Mouse (Mus musculus): ENCODE measurements around the gene Il27ra. TPM values are rescaled to one million over a fixed set of nuclear protein-coding genes. Genes with fewer than 3 reads are reported as not detected.
A peak's percentile ranks its signal among the peaks of the same experiment; 100 is the strongest.

Il27ra gene
- polyA plus RNA-seq, 1 experiment from 2014 or later: 0.30 TPM

DNA sequence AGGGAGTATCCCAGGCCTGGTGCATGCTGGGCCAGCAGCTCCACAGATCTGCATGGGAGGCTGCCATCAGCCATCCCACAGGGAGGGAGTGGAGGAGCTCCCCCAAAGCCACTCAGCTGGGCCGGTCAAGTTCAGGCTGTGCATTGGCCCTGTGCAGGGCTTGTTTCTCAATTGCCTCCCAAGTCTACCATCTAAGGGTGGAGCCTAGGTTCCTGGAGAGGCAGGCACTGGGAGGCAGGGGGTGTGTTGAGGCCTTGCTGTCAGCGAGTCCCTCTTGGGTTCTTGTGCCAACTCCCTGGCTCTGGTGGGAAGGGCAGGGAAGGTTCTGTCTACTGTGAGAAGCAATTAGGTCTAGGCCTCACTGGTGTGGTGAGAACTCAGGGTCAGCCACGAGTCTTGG is 29.5 kb upstream of the Il27ra start:
- Histone ChIP-seq H3K4me1 (replicated peaks) (peaks cover 75% of the 10 kb centered on the region), H3K27me3 (ENCODE audit: insufficient read depth, poor library complexity, severe bottlenecking) (no peaks in the 10 kb centered on the region)
- WGBS: 81% methylated on average over 3 of the region's 3 CpGs

DNA sequence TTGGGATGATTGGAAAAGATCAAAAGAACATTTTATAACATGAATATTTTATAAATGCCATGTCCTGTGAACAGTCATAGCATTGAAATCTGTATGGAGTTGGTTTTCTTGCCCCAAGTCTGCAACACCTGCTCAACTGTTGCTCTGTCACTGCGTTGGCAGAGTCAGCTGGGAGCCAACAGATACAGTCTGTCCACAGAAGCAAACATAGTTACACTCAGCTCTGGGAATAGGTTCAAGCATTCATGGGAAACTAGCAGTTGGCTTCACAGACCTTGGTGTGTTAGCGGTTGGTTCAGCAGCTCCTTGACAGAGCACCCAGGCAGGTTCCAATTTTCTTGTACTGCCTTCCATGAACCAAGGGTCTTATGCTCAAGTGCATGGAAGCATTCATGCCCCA is 28.3 kb upstream of the Il27ra start:
- Histone ChIP-seq H3K27ac (no peak overlapping the region), H3K27me3 (ENCODE audit: insufficient read depth, poor library complexity, severe bottlenecking) (no peaks in the 10 kb centered on the region), H3K36me3 (peaks cover 26% of the 10 kb centered on the region), H3K4me3 (no peak overlapping the region), H3K4me1 (replicated peaks) (peaks cover 75% of the 10 kb centered on the region), H3K9me3 (no peaks in the 10 kb centered on the region)
- DNase-seq (ENCODE audit: low spot score): no peak
- 94% methylated on average over 2 of the region's 2 CpGs for WGBS

More for the DNA sequence above, 29.5 kb upstream of the Il27ra start:
- no peak overlapping the region for H3K4me3 ChIP-seq
- no peak overlapping the region for H3K27ac ChIP-seq
- no peak for DNase-seq (ENCODE audit: low spot score)
- H3K9me3 ChIP-seq: no peaks in the 10 kb centered on the region
- H3K36me3 ChIP-seq: peaks cover 38% of the 10 kb centered on the region

DNA sequence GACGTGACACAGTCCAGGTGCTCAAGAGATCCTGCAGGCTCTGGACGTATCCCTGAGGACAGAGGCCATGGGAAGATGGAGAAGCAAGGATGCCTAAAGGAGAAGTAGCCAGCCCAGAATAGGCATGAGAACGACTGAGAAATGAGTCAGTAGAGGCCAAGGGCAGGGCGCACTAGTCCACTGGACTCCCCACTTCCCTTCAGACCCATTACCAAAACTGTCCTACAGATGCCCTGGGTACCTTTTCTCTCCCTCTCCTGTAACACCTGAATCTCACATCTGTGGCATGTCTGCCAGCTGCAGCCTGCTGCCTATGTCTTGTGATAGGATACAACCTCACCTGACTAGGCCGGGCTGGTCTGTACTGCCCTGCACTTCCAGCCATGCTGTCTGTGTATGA is 27.9 kb upstream of the Il27ra start:
- DNase-seq (ENCODE audit: low spot score): no peak
- Histone ChIP-seq H3K27me3 (ENCODE audit: insufficient read depth, poor library complexity, severe bottlenecking) (no peaks in the 10 kb centered on the region), H3K4me1 (replicated peaks) (peaks cover 78% of the 10 kb centered on the region), H3K4me3 (no peak overlapping the region), H3K27ac (no peak overlapping the region; the same call in 1 of the 2 replicates), H3K36me3 (peaks cover 21% of the 10 kb centered on the region), H3K9me3 (no peaks in the 10 kb centered on the region)
- 91% methylated on average over 5 of the region's 5 CpGs for WGBS

DNA sequence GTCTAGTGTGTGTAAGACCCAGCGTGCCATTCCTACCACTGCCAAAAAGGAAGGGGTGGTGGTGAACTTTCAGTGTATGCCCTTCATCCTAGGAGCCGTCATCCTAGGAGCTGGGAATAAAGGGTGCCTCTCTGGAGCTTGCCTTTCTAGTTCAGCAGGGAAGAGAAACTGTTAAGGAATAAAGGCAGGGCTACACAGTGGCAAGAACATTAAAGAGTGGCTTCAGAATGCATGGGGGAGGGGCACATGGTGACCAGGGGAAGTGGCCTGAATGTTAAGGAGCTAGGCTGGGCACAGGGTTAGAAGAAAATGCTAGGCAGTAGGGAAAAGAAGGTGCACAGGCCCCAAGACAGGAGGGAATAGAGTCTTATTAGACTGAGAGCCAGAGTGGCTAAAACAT is 27.4 kb upstream of the Il27ra start:
- peaks cover 75% of the 10 kb centered on the region for H3K4me1 ChIP-seq (replicated peaks)
- H3K27me3 ChIP-seq (ENCODE audit: insufficient read depth, poor library complexity, severe bottlenecking): no peaks in the 10 kb centered on the region
- DNase-seq (ENCODE audit: low spot score): no peak
- peak overlapping the region; percentile 35 for H3K27ac ChIP-seq
- H3K9me3 ChIP-seq: no peaks in the 10 kb centered on the region
- H3K4me3 ChIP-seq: no peak overlapping the region
- H3K36me3 ChIP-seq: peaks cover 16% of the 10 kb centered on the region
- 76% methylated on average over 2 of the region's 2 CpGs for WGBS

DNA sequence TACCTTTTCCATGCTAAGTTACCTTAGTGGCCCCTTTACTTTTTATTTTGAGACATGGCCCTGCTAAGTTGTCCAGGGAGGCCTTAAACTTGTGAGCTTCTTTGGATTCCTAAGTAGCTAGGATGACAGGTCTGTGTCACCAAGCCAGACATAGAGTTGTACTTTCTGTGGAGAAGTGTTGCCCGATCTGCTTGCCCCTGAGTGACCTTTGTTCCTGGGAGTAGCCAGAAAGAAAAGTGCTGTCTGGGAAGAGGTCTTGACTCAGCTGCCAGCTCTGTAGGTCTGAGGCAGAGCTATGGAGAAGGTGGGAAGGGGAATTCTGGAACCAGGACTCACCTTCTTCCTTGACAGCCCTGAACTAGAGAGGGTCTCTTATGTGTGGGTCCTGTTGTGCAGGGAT is 26.8 kb upstream of the Il27ra start:
- no peak for DNase-seq (ENCODE audit: low spot score)
- Histone ChIP-seq H3K4me1 (replicated peaks) (peaks cover 70% of the 10 kb centered on the region), H3K9me3 (no peaks in the 10 kb centered on the region), H3K36me3 (peaks cover 11% of the 10 kb centered on the region), H3K4me3 (no peak overlapping the region), H3K27me3 (ENCODE audit: insufficient read depth, poor library complexity, severe bottlenecking) (no peaks in the 10 kb centered on the region), H3K27ac (no peak overlapping the region)
- WGBS: 48% methylated on average over 1 of the region's 1 CpGs

DNA sequence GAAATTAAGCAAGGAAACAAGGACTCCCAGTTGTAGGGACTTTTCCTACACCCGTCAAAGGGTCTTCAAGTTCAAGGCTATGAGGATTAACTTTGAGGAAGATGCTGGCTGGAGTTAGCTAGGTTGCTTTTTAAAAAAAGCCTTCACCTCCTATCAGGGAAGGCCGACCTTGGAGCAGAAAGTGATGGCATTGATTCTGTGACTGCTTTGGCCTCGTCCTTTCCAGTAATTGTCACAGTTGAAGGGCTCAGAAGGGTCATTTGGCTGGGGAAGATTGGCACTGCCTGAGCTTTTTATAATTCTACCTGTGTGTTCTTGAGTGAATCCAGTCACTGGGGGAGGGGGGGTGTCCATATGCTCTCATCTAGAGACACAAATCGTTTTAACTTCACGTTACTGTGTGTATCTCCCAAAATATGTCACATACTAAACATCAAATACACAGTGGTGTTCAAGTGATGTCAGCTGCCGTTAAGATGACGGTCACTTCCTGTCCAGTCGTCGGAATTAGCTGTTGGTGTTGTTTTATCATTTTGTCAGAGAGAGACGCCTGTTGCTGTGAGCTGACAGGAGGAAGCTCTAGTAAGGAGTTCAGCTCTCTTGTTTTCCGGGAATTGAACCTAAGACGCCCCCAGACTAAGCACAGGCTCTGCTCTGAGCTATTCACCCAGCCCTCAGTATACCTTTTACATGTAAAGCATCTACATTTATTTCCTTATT is 26.1 kb upstream of the Il27ra start:
- WGBS: 76% methylated on average over 12 of the region's 12 CpGs
- DNase-seq (ENCODE audit: low spot score): no peak
- Histone ChIP-seq H3K4me1 (replicated peaks) (peaks cover 63% of the 10 kb centered on the region), H3K4me3 (0 out of 2 replicates have a peak overlapping the region, but pooled peaks have one; percentile 85), H3K9me3 (no peaks in the 10 kb centered on the region), H3K36me3 (0 out of 2 replicates have a peak, but pooled peaks cover 4% of the 10 kb centered on the region), H3K27ac (no peak overlapping the region), H3K27me3 (ENCODE audit: insufficient read depth, poor library complexity, severe bottlenecking) (no peaks in the 10 kb centered on the region)

DNA sequence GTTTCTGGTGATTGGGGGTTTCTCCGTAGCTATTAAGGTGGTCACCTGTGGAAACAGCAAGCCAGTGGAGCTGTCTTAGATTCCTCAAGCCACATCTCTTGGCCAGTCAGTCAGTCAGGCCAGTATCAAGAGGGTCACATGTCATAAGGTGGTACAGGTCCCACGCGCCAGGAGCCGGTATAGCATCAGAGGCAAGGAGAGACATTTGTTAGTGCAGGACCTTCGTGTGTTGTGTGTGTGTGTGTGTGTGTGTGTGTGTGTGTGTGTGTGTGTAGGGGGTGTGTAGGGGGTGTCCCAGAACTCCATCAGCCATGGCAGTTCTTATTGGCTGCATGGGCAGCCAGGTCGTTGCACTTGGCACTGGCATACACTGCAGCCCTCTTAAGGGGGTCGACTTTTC is 25.5 kb upstream of the Il27ra start:
- Histone ChIP-seq H3K9me3 (no peaks in the 10 kb centered on the region), H3K27ac (no peak overlapping the region), H3K4me1 (replicated peaks) (peaks cover 57% of the 10 kb centered on the region), H3K27me3 (ENCODE audit: insufficient read depth, poor library complexity, severe bottlenecking) (no peaks in the 10 kb centered on the region), H3K36me3 (0 out of 2 replicates have a peak, but pooled peaks cover 4% of the 10 kb centered on the region), H3K4me3 (peak overlapping the region; percentile 85)
- WGBS: 88% methylated on average over 7 of the region's 7 CpGs
- no peak for DNase-seq (ENCODE audit: low spot score)

DNA sequence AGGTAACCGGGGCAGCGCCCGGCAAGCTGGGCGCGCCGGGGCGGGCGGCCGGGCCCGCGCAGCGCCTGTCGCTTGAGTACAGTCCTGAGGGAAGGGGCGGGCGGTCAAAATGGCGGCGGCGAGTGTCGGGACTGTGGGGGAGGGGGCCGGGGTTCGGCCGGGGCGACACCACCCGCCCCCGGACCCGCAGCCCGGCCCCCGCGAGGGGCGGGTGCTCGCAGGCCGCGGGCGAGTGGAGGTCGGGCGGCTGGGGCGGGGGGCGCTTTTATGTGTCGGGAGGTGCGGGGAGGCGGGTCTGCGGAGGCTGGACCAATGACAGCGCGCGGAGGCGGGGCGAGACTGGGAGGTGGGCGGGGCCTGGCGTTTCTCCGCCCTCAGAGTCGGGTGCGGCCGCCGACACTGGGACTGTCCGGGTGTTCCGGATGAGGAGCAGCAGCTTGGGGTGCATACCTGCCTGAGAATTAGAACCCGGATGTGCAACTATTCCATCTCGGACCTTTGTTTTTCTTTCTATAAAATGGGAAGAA is 24.7 kb upstream of the Il27ra start:
- Histone ChIP-seq H3K27ac (peak overlapping the region; percentile 92), H3K4me1 (replicated peaks) (peaks cover 49% of the 10 kb centered on the region), H3K27me3 (ENCODE audit: insufficient read depth, poor library complexity, severe bottlenecking) (no peaks in the 10 kb centered on the region), H3K9me3 (no peaks in the 10 kb centered on the region), H3K4me3 (peak overlapping the region; percentile 85), H3K36me3 (no peaks in the 10 kb centered on the region)
- WGBS: 2% methylated on average over 56 of the region's 58 CpGs
- peak; percentile 95 for DNase-seq (ENCODE audit: low spot score)

DNA sequence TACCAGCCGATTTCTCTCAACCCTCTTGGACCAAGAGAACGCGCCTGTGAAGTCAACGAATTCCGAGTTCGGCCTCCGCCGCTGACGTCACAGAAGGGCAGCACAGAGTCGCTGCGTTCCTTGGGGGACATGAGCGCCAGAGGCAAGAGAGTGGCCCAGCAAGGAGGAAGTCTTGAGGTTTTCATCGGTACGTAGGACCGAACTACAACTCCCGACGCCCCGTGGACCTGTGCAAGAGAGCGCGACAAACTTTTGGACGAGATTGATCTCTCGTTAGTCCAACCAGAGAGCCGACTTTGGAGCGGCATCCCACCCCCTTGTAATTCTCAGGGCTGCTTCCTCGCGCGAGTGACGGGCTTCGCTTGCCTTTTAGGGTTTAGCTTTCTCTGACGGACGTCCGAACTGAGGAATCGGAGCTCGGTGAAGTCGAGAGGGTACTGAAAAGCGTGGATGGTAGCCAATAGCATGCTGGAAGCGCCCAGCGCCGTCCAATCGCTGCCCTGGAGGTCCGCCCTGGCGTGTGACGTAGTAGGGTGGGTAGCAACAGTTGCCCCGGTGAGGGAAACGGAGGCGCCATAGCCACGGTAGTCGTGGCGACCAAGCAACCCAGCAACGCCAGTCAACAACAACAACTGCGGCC is 24.0 kb upstream of the Il27ra start, which contains the start of gene Rfx1:
Gene Rfx1, plus strand, starts transcription at position 544 of the 640 bp plus-strand sequence.
- WGBS: under 1% methylated on average over 51 of the region's 51 CpGs
- DNase-seq (ENCODE audit: low spot score): peak; percentile 99
- Histone ChIP-seq H3K4me1 (replicated peaks) (peaks cover 42% of the 10 kb centered on the region), H3K4me3 (peak within 1 kb of the TSS; percentile 85), H3K9me3 (no peaks in the 10 kb centered on the region), H3K36me3 (no peaks in the 10 kb centered on the region), H3K27me3 (ENCODE audit: insufficient read depth, poor library complexity, severe bottlenecking) (no peaks in the 10 kb centered on the region), H3K27ac (peak within 1 kb of the TSS; percentile 92)

DNA sequence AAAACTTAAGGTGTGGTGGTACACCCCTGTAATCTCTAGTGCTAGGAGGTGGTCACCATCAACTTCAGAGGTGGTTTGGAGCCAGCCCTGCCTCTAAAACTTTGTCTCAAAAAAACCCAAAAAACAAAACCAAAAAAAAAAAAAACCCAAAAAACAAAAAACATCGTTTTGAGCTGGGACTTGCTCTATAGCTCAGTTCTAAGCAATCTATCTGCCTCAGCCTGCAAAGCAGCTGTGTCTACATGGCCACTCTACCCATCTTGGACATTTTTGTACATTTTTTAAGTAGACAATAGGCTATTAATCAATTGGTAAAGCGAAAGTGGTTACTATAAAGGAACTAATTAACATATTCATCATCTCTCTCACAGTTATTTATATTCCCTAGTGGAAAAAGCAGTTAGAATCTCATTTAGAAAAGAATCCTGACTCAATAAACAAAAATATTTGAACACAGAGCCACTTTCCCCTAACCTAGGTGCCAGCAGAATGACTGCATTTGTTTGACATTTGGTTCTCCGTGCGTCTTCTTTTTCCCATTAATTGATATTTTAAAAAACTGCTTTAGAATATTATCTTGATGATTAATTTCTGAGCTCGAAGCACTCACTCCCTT is 23.2 kb upstream of the Il27ra start:
- 35% methylated on average over 5 of the region's 5 CpGs for WGBS
- Histone ChIP-seq H3K9me3 (no peaks in the 10 kb centered on the region), H3K4me3 (peak overlapping the region; percentile 85), H3K4me1 (replicated peaks) (peaks cover 42% of the 10 kb centered on the region), H3K36me3 (no peaks in the 10 kb centered on the region), H3K27me3 (ENCODE audit: insufficient read depth, poor library complexity, severe bottlenecking) (no peaks in the 10 kb centered on the region), H3K27ac (peak overlapping the region; percentile 92)
- no peak for DNase-seq (ENCODE audit: low spot score)

DNA sequence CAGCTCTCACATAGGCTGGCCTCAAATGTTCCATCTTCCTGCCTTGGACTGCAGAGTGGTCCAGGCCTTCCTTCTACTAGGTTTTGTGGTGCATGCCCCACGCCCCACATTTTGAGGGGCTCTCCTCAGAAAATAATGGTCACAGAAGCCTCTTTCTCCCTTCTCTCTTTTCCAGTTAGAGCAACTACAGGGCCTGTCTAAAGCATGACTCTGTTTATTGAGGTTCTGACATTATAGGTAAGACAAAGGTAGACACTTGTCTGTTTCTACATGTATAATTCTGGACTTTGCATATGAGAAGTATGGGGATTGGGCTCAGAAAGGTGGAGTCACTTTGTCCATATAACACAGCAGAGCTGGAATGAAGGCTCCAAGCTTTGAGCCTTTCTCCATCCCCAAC is 22.6 kb upstream of the Il27ra start, which contains the start of gene Gm10643:
Gene Gm10643, minus strand, starts transcription at position 101 of the 400 bp plus-strand sequence.
- peak within 1 kb of the TSS; percentile 85 for H3K4me3 ChIP-seq
- no peaks in the 10 kb centered on the region for H3K36me3 ChIP-seq
- DNase-seq (ENCODE audit: low spot score): no peak
- WGBS: 94% methylated on average over 1 of the region's 1 CpGs
- H3K9me3 ChIP-seq: no peaks in the 10 kb centered on the region
- H3K27me3 ChIP-seq (ENCODE audit: insufficient read depth, poor library complexity, severe bottlenecking): no peaks in the 10 kb centered on the region
- peaks cover 37% of the 10 kb centered on the region for H3K4me1 ChIP-seq (replicated peaks)
- H3K27ac ChIP-seq: peak within 1 kb of the TSS; percentile 92

DNA sequence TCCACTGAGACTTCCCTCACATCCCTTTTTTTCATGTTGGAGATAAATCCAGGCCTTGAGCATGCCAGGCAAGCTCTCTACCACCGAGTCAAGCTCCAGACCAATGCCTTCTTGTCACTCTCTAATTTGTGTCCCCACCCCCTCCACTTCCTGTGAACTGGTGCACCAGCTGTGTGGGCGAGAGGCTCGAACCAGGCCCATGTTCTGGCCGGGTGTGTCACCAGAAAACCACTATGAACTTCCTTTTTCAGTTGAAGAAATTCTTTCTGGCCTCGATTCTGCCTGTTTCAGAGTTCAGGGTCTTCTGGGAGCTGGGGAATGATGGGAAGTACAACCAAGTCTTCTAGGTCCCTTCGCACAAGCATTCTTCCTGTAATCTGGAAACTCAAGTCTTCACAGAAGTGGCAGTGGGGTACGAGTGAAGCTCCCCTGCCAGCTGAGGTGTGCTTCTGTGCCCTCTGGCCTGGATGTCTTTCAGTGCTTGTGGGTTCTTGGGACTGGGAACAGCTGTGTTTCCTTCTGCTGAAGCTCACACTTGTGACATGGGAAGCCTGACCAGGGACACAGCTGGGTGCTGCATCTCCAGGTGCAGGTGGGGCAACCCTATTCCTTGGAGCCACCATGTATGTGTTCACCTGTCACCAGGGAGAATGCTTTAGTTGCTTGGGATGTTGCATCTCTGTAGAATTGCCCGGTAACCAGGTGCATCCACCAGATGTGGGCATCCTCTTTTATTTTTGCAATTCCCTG is 21.6 kb upstream of the Il27ra start:
- 77% methylated on average over 8 of the region's 8 CpGs for WGBS
- H3K4me3 ChIP-seq: no peak overlapping the region
- DNase-seq (ENCODE audit: low spot score): no peak
- no peaks in the 10 kb centered on the region for H3K36me3 ChIP-seq
- H3K4me1 ChIP-seq (replicated peaks): peaks cover 27% of the 10 kb centered on the region
- no peak overlapping the region for H3K27ac ChIP-seq
- no peaks in the 10 kb centered on the region for H3K27me3 ChIP-seq (ENCODE audit: insufficient read depth, poor library complexity, severe bottlenecking)
- H3K9me3 ChIP-seq: no peaks in the 10 kb centered on the region
